Mouse (Mus musculus): Measurements from ENCODE around the gene Tmprss7. TPM values are rescaled to one million over a fixed set of nuclear protein-coding genes. Genes with fewer than 3 reads are reported as not detected.
A peak's percentile ranks its signal among the peaks of the same experiment; 100 is the strongest.

Tmprss7 gene
- total RNA-seq, 2 experiments from 2014 or later: 0.64 to 0.89 TPM

DNA sequence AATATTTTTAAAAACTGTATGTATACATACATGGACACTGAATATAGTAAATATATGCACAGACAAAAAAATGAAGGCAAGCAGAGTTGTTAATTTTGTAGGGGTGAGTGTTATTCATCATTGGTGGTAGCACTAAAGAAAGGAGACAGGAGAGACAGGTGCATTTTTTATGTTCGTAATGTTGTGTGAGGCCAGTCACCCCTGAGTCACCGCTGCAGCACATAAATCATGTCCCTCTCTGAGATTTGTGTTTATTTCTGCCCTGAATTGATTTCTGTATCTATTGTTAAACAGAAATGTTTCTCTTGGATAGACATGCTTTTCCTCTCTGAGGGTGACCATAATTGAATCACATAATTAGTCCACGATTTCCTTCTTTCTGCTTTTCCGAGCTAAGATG is 61.0 kb downstream of the Tmprss7 start:
- DNase-seq (ENCODE audit: extremely low spot score in 1 of 2, low spot score in 1 of 2): no peak

DNA sequence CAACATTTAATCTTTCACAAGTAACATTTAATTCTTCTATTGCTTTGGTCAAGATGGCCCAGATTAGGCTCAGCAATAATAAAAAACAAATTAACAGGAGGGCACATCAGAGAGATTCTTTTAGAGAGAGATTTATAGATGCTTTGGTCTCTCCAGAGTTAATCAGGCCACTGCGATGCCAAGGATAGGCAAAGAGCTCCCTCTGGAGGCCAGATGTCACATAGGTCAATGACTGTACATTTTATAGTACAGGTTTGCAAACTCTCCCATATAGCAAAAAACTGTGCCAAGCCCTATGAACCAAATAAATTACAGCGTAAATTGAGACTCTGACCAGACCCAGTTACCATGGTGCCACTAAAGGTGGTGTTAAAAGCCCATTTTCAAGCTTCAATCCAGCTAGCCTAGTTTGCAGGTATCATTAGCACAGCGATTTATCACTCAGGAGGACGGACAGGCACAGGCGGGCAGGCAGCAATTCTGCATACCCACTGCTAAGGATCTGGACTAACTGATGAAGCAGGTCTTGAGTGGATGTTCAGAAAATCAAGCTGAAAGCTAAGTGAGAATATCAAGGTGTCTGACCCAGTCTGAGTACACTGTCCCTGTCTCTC is 63.0 kb downstream of the Tmprss7 start:
- peak; percentile 19 to 67 for DNase-seq (ENCODE audit: extremely low spot score in 1 of 2, low spot score in 1 of 2)

GRCm38 (mm10) chr16:45629497-45630105 is 63.9 kb downstream of the Tmprss7 start:
- DNase-seq (ENCODE audit: extremely low spot score in 1 of 2, low spot score in 1 of 2): no peak

DNA sequence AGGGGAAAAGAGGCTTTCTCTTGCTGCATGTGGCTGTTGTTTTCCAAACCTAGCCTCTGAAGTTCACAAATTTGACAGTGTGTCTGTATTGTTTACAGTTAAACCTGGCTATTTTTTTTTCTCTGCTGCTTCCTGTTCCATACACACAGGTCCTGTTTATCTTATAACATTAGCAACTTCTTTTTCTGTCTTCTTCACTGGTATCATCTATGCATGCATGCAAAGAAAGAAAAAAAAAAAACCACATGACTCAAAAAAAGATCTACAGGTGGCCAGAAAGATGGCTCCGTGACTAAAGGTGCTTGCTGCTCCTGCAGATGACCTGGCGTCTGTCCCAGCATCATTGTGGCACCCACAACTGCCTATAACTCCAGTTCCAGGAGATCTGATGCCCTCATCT is 68.1 kb downstream of the Tmprss7 start:
- no peak for DNase-seq (ENCODE audit: extremely low spot score in 1 of 2, low spot score in 1 of 2)

- no peak for DNase-seq (ENCODE audit: extremely low spot score in 1 of 2, low spot score in 1 of 2)
Measured at GRCm38 (mm10) chr16:45624791-45625190, 68.7 kb downstream of the Tmprss7 start.

DNA sequence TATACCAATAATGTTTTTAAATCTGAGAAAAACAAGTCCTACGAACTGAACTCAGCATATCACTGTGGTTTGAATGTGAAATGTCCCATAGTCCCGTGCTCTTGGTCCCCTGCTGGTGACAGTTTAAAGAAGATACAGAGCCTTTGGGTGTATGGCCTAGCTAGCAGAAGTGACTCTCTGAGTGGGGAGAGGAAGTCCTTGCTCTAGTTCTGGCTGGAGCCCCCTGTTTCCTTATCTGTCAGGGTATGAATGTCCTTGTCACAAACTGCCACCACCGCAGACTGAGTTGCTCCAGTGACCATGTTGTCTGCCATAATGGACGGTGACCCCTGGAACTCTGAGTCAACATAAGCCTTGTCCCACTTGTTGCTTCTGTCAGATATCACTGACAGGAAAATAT is 70.2 kb downstream of the Tmprss7 start:
- DNase-seq (ENCODE audit: extremely low spot score in 1 of 2, low spot score in 1 of 2): no peak

DNA sequence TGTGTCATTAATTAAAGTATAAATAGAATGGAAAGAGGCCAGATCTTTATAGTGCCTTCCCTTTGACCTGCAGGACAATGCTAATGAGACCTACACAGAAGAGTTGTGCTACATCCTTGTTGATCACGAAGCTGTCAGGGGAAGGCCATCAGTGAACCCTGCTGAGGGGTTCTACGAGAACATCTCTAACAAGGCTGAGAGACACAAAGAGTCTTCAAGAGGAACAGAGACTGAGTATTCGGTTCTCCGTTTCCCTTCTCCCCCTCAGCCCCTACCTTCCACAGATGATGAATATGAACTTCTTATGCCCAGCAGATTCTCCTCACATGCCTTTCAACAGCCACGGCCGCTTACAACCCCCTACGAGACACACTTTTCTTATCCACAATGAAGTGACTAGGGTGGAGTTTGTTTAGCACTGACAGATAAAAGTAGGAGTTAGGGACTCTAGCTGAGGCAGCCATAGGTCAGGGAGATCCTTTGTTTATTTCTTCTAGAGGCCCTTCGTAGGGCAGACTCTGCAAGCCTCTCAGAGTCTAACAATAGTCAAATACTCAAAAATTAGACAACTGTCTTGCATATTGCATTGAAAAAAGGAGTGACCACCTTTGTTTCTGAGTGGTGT is 73.6 kb downstream of the Tmprss7 start:
- DNase-seq (ENCODE audit: extremely low spot score in 1 of 2, low spot score in 1 of 2): no peak

- no peak for DNase-seq (ENCODE audit: extremely low spot score in 1 of 2, low spot score in 1 of 2)
Measured at GRCm38 (mm10) chr16:45615944-45616343, 77.5 kb downstream of the Tmprss7 start.

DNA sequence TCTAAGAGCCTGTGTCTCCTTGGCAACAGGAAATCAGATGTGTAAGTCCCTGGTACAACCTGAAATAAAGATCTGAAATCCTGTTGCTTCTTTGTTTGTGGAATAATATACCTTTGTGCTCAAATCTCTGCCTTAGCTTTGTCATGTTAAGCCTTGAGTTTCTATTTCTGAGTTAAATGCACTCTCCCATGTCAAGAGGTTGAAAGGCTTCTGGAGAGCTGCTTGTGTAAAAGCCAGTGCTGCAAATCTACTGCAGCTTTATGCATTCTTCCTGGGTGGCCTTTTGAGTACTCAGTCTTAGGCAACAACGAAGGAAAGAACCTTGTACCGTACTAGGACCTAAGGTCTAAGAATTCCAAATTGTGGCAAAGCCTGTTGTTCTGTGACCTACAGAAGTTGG is 80.2 kb downstream of the Tmprss7 start:
- no peak for DNase-seq (ENCODE audit: extremely low spot score in 1 of 2, low spot score in 1 of 2)

- no peak for DNase-seq (ENCODE audit: extremely low spot score in 1 of 2, low spot score in 1 of 2)
Measured at GRCm38 (mm10) chr16:45610267-45610666, 83.2 kb downstream of the Tmprss7 start, which contains the start of gene Gcsam. TSS of gene Gcsam (plus strand) at chr16:45610380.

DNA sequence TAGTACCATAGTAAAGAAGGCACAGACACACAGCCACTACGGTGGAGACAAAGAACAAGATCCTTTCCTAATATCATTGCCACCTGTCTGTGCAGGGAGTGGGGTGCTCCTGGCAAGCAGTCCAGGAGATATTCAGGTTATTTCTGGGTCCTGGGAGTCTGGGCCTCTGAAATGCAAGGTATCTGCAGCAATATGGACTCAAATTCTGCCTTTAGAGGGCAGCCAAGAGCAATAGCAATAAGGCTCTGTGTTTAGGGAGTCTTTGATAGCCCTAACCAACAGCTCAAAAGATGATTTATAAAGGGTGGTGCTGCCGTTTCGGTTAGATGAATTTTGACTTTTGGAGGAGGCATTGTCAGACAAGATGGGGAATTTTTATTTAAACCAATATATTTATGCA is 84.2 kb downstream of the Tmprss7 start:
- no peak for DNase-seq (ENCODE audit: extremely low spot score in 1 of 2, low spot score in 1 of 2)

- no peak for DNase-seq (ENCODE audit: extremely low spot score in 1 of 2, low spot score in 1 of 2)
Measured at GRCm38 (mm10) chr16:45608481-45608954, 84.9 kb downstream of the Tmprss7 start.

Other genes with a start within 250 kb of the Tmprss7 start
- gene Gm609, start 200.7 kb downstream of the Tmprss7 start, total RNA-seq (2021): under 1 TPM; 0.07 to 0.28 TPM
- gene Gm17783, start 161.6 kb downstream of the Tmprss7 start, total RNA-seq (2021): not detected
- gene Slc9c1, start 158.3 kb downstream of the Tmprss7 start, total RNA-seq (2021): not detected
- gene Gcsam, start 83.3 kb downstream of the Tmprss7 start, total RNA-seq (2021): not detected
- under 1 TPM in 1 of 2 experiments, not detected in 1; 0.32 TPM for gene BC016579, start 39.6 kb downstream of the Tmprss7 start, total RNA-seq (2021)
- 100 to 1,000 TPM; 259 to 275 TPM for gene Tagln3, start 30.9 kb upstream of the Tmprss7 start, total RNA-seq (2021)
- gene Abhd10, start 49.3 kb upstream of the Tmprss7 start, total RNA-seq (2021): 10 to 100 TPM; 16.9 to 21.0 TPM